Mouse (Mus musculus) NIH3T3 (cell line): ENCODE results near the gene Rtn4rl1.
A peak's percentile ranks its signal among the peaks of the same experiment; 100 is the strongest.

Experiments
- DNase-seq: peaks from one replicate; pipeline ENCODE4 v3.0.0-alpha.2; 2012; ENCODE audit warnings: low read depth

Gene Rtn4rl1

DNA sequence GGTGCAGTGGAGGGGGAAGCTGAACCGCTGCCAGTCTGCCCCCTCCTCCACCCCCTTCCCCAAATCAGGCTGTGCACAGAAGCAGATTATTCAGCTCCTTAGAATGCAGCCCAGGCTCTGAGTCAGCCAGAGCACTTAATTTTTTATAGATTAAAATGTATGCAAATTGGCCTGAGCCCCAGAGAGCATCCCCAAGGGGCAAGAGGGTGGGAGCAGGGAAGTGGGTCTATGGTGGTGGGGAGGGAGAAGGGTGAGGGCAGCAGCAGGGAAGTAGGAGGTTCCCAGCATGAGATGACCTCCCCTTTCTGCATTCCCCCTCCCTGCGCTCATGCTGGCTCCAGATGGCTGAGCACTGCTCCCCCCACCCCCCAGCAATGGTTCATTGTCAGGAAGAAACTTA is 8.6 kb upstream of the Rtn4rl1 start:
- DNase-seq = peak; percentile 91

DNA sequence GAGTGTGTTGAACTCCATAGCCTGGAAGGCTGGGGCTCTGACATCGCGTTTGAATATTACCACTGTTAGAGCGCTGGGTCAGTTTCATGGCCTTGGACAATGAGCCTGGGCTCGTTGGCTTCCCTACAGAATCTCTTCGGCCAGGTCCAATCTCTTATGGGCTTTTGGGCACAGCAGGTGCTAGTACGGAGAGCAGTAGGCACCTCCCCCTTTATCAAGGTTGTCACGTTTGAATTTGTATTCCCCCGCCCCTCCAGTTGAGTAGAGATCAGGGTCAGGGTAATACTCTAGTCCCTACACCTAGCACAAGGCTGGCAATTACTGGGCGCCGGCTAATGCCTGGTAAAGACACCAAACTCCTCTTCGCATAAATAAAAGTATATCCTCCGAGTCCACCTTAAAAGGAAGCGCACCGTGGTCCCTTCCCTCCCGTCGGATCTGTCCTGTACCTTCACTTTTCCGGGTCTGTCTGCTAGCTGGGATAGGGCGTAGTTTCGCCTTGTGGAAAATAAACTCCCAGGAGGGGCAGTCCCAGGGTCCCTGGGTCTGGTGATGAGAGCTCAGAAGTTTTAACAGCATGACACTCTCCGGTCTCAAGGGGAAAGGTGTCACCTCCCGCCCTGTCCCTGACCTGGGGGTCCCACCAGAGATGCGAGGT is 3.7 kb upstream of the Rtn4rl1 start:
- DNase-seq = no peak

DNA sequence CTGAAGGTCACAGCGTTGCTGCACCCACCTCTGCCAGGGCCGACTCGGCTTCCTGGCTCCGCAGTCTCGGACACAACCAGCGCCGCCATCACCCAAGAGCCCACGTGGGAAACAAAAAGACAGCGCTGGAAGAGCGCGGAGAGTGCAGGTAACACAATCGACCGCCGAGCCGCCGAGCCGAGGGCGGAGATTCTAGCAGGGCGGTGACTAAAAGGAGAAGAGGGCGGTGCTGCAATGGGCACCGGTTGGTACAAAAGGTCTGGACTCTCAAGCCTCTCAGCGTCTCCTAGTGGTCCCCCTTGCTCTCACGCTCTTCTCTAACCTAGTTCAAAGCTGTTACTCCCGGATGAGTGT is 3.2 kb upstream of the Rtn4rl1 start:
- peak; percentile 95 for DNase-seq

DNA sequence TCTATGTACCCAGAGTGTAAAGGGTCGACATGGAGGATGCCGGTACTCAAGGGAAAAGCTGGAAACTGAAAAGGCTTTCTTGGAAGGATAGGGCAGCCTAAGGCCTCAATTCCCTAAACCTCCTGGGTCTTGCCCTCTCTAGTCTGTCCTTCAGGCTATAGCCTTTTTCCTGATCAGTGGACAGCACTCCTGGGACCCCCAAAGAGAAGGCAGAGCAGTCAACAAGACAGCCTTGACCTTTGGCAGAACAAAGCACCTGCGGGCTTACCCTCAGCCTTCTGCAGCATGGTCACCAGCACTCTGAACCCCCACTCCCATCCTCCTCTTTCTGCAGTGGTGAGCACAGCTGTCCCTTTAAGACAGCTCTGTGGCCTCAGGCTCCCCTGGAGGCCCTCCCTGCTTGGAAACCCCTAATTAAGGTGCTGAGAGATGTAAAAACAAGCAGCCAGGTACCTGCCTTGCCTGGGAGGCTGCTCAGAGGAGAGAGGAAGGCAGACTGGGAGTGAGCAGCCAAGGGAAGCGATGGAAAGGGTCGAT is 2.6 kb upstream of the Rtn4rl1 start, which contains the start of gene Dph1:
Dph1 (minus strand) TSS at position 337 of the 537 bp plus-strand sequence.
- no peak for DNase-seq

DNA sequence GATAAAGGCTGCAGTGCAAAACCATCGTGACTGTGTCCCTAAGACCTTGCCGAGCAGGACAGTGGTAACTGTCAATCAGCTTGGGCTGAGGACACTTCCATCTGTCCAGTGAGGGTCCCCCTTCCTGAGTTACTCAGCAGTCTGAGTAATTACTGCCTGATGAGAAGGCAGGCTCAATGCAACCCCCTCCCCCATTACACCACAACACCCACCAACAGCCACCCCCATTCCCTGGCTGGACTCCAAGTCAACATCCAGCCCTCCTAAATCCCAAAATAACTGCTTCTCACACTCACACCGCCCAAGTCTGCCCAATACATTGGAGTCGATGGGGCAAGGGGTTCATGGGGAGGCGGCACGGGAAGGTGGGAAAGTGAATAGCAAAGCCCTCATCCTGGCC is 1.7 kb upstream of the Rtn4rl1 start:
- DNase-seq = no peak

DNA sequence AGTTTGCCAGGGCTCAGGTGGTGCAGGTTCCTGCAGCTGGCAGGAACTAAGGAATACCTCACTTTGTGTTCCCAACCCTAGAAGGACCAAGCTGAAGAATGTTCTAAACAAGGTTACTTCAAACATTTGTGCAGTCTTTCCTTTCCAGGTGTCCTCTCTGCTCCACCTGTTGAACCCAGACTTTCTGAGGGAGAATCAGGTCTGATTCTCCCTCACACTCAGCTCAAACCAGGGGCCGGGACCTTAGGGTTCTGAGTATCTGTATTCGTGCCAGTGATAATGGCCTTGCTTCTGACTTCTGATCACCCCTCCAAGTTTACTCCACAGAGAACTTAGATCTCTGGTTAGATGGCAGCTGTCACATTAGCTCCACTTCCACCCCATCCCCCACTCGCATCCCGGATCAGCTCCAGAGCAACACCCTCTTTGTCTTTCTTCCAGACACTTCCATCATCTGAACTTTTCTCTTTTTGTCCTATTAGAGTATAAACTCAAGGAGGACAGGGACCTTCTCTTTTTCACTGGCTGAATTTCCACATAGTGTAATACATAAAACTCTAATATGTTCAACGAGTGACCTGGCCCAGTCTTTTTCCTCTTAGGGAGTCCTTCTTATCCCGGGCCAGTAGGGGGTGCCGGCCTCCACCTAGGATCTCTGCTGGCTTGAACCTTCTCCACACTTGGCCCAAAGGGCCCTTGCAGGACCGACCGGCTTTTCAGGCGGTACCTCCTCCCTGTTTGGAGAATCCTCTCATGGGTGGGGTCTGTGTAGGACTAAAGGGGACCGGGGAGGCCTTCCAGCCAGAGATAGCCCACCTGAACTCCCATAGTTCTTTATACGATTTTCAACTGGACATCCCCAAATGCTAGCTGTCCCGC is 1.0 kb upstream of the Rtn4rl1 start:
- peak; percentile 89 for DNase-seq

DNA sequence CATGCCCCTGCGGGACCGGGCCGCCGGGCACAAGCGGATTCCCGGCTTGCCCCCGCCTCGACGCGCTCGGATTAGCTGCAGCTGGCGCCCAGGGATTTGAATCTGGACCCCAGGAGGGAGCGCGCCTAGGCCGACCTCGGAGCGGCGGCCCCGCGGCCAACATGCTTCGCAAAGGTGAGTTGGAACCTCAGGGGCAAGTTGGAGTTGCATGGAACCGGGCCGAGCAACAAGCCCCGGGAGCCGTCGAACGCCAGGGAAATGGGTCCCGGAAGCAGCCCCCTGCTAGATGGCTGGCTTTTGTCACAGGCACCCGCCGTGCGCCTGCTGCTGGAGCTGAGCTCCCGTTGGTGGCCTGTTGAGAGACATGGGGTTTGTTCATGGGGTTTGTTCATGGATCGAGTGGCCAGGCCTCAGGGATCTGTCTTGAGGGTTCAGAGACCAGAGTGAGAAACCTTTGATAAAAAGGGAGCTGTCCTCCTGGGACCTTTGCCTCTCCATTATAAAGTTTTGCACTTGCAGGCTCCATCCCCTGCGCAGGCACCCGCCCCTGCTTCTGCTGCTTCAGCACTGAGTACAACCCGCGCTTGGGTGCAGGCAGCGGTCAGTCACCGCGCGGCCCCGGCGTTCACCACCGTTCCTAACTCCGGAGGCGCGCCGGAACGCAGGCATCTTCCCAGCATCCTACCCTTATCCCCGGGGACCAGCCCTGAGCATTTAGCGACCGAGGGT is 702 bp downstream of the Rtn4rl1 start:
- DNase-seq = no peak

DNA sequence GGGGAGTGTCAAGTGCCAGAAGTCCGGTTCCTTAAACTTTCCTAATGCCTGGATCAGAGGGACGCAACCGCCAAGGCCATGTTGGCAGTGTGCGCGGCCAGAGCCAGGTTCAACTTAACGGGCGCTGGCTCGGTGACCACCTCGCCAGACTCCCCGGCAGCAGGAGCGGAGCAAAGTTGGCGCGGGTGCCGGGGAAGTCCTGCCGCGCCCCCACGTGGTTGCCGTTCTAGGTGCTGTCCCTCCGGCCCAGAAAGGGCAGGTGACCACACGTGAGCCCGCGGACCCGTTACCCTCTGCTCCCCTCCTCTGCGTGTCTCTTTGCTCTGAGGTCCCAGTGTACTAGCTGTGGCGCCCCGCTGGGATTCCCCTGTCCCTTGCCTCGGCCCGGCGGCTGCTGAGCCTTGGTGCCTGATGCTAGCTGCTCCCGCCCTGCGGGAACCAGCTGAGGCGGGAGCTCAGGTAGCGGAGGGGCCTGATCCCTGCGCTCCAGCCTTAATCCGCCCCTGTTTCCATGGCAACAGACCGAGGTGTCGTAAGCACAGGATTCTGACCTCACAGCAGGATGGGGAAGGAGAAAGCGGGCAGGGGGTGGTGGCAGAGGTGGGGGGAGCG is 1.4 kb downstream of the Rtn4rl1 start:
- no peak for DNase-seq

DNA sequence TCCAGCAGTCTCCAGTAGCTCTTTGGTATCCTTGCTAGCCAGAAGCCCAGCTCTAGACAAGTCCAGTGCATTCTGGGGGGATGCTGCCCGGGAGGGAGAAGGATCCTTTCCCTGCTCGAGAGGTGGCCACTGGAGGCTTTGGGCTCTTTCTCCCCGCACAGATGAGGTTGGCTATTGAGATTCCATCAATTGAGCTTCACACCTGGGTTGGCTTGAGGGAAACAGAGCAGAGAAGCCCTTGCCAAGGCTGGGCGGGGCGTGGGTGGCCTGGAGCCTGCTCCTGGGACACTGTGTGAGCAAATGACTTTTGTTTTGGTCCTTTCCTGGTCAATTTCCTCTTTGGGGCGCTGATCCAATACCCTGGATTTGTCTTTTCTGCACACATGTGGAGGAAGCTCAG is 2.5 kb downstream of the Rtn4rl1 start:
- no peak for DNase-seq

DNA sequence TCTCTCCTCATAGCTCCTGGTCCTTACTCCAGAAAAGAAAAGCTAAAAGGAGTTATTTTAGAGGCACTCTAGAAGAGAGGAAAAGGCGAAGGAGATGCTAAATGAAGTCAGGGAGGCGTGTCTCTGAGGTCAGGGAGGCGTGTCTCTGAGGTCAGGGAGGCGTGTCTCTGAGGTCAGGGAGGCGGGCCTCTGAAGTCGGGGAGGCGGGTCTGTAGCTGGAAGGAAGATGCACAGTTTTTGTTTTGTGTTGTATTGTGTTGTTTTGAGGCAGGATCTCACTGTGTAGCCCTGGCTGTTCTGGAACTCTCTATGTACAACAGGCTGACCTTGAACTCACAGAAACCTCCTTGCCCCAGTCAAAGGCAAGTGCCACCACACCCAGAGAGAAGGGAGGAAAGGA is 4.4 kb downstream of the Rtn4rl1 start:
- DNase-seq = no peak

DNA sequence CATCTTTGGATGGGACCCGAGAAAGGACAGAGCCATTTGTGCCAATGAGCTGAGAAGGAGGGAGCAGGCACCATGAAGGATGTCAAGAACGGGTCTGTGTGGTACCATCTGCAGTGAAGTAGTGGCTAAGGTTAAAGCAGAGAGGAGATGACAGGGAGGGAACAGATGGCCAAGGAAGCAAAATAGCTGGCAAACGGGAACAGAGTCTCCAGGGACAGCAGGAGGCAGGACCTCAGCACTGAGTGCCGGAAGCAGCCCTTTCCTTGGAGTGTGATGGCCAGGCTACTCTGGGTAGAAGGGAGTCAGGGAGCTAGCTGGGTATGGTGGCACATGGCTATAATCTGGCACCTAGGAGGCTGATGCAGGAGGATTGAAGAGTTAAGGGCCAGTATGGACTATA is 5.2 kb downstream of the Rtn4rl1 start:
- DNase-seq = no peak

DNA sequence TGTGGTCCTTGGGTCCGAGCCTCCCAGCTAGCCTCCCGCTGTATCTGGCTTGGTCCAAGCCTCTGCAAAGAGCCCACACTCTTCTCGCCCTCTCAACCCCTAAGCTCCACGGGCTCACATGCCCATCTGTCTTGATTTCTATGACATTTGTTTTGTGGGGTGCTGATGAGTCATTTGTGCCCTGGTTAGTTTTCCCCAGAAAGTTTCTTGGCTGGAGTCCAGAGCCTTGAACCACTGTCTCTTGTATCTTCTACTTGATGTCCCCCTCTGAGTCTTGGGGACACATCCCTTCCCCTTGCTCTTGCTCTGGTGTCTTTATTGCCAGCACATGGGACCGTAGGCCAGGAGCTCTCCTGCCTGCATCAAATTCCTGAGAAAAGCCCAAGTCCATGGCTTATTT is 6.4 kb downstream of the Rtn4rl1 start:
- peak; percentile 51 for DNase-seq

DNA sequence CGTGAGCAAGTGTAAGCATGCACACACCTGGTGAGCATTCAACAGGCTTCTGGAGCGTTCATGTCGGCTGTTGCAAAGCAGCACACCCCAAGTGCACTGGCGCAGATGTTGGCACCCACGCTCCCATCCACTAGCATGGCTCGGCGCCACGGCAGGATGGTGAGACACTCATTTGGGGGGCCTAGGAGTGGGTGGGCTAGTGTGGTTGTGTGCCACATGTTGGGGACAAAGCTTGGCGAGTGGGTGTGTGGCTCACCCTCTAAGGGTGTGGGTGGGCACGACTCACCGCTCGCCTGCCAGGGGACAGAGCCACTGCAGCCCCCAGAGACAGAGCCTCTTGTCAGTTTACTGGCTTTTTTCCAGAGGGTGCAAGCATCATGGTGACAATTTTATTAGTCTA is 7.4 kb downstream of the Rtn4rl1 start:
- DNase-seq = no peak

DNA sequence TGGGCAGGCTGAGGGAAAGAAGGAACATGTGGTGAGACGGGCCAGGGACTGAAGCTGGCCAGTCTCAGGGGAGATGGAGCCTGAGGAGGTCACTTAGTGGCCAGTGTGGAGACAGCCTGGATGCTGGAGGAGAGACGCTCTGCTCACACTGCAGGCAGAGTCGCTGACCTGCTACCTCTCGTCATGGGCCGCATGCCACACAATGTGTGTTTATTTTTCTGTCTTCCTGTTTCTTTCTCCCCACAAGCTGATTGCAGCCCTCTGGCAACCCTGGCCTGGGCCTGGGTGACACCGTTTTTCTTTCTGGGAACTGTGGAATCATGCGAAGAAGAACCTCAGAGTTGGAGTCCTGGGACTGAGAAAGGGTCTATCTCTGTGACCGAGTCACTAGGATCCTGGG is 8.1 kb downstream of the Rtn4rl1 start:
- no peak for DNase-seq

DNA sequence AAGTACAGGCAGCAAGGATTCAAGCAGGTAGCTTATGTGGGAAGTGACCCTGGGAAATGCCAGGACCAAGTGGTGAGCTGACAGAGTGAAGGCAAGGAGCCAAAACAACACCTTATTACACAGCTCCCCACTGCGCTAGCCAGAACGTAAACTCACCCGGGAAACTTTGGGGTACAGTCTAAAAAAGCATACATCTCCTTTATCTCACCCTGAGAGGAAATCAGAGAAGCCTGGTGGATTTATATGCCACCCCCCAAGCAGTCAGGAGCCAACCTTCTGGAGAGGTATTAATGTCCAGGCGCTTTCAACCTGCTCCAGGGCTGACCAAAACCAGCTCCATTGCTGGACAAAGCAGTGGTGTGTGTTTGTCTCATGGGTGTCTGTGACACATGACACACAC is 10.3 kb downstream of the Rtn4rl1 start:
- no peak for DNase-seq

DNA sequence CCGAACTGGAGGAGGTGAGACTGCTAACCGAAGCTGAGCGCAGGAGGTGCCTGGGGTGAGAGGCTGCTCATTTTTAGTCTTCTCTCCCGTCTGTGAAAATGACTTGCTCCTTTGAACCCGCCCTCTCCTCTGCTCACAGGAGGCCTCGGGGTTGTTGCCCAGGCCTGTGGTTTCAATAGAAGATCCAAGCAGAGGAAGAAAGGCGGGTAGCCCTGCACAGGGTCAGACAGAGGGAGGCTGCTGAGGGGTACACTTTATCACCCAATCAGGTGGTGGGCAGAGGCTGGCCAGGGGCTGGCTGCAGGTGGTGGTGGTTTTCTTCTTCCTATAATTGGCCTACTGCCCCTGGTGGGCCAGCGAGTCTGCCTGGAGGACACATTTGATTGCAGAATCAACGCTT is 10.9 kb downstream of the Rtn4rl1 start:
- DNase-seq = no peak

DNA sequence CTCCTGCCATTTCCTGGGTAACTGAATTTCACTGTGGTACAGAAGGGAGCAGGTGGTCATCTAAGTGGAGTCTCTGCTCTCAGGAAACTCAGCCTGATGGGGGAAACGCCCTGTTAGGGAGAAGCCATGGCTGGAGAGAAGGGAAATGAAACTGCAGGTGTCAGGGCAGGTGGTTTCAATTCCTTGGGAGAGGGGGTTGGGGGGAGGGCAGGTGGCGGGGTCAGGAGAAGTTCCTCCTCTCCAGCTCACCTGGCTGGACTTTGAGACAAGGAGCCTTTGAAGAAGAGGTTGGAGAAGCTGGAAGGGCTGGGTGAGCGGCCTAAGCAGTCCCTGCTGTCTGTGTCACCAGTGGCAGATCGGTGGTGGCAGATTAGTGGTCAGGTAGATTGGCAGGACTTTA is 12.8 kb downstream of the Rtn4rl1 start:
- no peak for DNase-seq

DNA sequence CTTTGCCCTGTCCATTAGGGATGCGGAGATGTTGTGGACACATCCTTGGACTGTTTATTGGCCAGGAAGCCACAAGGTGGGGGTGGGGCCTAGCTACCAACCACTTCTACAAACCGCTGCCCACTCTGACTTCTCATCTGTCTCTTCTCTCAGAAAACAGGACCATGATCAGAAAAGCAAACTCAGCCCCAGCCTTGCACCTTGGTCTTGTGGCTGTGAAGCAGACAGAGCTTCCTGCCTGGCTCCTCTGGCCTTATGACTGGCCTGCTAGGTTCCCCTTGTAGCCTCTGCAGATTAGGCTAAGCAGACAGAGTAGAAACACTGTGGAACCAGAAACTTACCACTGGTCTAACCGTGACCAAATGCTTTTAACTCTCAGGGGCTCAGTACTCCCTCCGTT is 15.8 kb downstream of the Rtn4rl1 start:
- no peak for DNase-seq

DNA sequence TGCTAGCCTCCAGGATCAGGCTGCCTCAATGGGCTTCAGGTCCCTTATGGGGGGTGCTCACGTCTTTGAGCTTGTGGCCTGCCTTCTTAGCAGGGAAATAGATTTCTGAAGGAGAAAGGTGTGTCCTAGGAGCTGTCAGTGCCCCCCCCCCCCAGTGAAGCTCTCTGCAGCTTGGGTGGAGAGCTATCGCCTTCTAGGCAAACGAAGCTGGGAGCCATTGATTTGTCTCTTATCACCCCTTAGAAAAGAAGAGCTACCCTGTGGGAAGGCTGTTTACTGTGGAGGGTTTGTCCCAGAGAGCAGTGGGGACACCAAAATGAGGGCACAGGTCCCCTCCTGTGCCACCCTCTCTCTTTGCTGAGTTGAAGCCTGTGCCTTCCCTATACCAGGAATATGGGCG is 16.5 kb downstream of the Rtn4rl1 start:
- DNase-seq = no peak

DNA sequence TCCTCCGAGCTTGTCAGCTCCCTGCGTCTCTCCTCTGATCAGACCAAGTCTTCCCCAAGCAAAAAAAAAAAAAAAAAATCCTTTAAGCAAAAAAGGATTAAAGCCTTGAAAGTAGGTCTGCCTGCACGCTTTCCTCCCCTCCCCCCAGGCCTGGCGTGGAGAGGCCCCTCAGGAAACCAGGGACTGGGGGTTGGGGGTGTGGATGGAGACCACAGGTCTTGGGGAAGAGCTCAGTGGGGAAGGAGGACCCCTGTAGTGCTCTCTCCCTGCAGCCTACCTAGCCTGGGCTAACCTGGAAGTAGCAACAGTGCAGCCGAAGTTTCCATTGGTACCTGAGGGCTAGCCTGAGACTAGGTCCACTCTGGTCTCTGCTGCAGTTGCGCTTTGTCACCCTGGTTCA is 17.2 kb downstream of the Rtn4rl1 start:
- no peak for DNase-seq

DNA sequence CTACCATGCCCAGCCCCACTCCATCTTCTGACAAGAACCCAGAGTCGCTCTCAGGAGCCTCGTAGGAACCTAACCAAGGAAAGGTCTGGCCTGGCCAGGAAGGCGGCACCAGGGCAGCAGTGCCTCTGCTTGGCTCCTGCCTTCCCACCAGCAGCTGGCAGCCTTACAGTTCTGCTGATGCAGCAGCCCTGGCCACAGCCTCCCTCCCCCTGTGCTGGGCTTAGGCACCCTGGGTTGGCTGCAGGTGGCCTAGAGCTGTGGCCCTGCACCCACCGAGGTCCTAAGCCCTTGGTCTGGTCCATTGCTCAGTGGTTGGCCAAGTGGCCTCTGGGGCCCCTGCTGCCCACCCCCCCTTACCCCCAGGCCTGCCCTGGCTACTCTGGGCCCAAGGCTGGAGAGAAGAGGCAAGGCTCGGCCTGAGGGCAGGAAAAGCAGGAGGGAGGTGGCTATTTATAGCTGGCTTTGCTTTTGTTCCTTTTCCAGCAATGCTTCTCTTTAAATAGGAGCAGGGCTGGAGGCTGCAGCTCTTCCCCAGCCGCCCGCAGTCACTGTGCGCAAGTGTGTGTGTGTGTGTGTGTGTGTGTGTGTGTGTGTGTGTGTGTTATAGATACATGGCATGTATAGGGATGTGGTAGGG is 18.6 kb downstream of the Rtn4rl1 start:
- peak; percentile 46 for DNase-seq

DNA sequence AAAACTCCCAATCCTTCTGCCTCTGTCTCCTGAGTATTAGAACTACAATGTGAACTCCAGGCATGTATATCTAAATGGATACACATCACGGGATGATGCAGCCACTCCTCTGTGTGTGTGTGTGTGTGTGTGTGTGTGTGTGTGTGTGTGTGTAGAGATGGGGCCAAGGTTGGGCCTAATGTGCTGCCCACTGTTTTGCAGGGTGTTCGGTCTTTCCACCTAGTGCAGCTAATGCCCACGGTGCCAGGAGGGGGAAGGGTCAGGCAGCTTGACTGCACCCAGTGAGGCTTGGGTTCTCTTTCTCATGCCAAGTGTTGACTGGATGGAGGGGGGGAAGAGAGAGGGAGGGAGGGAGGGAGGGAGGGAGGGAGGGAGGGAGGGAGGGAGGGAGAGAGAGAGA is 19.3 kb downstream of the Rtn4rl1 start:
- DNase-seq = no peak
